Mouse (Mus musculus): Measurements from ENCODE around the gene 4921504E06Rik. TPM values are rescaled to one million over a fixed set of nuclear protein-coding genes. Genes with fewer than 3 reads are reported as not detected.

4921504E06Rik gene
- total RNA-seq, 2 experiments from 2014 or later = not detected

DNA sequence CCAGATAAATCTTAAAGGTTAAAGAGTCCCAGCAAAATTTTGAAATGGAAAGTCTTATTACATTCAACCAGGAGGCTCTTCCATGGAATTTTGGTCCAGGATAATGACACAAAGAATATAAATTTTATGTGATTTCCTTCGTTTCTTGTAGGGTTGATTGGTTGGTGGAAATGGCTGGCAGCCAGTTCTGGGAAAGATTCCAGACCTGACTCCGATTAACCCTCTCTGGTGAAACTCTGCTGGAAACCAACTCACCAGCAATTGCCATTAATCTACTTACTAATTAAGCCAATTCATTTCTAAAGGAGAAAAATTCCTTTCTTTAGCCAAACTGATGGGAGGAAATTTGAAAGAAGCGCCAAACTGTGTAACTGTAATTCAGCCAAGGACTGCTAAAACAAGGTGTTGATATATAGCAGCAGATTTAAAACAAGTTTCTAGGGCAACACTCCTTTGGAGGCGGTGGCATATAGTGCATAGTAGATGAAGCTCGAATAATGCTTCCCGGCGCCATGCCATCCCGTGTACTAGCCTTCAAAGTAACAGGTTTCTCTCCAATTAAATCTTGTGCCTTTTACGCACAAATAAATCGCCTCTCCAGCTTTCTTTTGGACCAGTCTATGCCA, 97.7 kb downstream of the 4921504E06Rik start:
- no peak for DNase-seq (ENCODE audit: low spot score in 2 of 2)
- no peak overlapping the region for H3K4me3 ChIP-seq
- no peak for TF ChIP-seq CTCF (conservative IDR thresholded peaks at IDR 0.05)
- no peak overlapping the region for H3K27ac ChIP-seq

DNA sequence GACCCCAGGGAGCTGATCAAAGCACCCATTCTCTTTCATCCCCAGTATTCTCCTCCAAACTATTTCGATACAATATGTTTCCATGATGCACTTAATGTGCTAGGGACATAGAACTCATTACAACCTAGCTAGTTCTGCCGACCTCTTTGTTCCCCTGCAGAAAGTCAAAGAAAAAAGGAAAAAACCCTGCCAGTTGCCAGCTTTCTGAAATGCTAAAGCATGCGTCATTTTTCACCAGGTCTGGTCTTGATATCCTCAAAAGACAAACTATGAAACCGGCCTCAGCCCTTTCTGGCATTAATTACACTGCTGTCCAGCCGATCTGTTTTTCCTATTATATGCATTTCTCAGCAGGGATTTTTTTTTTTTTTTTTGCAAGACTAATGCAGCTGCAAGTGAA, 98.5 kb downstream of the 4921504E06Rik start:
- no peak for TF ChIP-seq CTCF (conservative IDR thresholded peaks at IDR 0.05)
- no peak for DNase-seq (ENCODE audit: low spot score in 2 of 2)
- Histone ChIP-seq H3K27ac (no peak overlapping the region), H3K4me3 (no peak overlapping the region)

DNA sequence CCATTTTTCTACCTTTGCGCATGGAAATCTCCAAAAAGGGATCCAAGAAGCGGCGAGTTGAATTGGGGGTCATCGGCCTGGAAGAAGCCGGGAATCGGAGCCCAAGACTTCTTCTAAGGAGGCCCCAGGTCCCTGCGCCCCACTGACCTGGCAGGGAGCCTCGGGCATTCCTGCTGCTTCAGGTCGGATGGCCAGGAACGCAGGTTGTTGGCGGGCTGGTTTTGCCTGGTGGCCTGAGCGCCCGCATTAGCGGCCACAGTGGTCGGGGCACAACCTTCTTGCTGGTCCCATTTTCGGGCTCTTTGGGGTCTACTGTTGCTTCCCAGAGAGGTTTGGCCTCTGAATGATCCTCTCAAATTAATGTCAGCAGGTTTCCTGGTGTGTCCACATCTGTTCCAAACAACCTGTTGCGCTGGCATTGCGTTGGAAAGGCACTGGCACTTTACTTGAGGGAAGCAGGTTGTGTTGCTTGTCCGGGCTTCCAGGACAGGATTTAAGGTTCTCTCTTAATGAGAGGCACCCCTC, 101.1 kb downstream of the 4921504E06Rik start:
- DNase-seq (ENCODE audit: low spot score in 2 of 2) = no peak
- Histone ChIP-seq H3K27ac (no peak overlapping the region), H3K4me3 (no peak overlapping the region)
- TF ChIP-seq CTCF (conservative IDR thresholded peaks at IDR 0.05) = no peak

DNA sequence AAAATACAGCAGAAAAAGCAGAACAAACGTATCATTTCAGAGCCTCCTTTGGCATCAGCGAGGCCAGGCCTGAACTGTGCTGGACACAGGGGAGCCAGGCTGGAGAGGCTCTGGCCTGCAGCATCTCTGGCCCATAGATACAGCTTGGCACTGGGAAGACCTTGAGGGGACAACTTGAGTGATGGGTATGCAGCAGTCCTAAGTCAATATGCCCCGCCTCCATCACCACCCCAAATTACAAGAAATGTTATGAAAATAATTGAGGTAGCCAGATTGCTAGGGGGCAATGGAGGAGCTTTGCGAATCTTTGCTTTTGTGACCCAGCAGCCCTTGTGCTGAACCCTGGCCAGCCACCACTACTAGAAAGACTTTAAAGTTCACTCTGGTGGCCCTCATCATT, 104.4 kb downstream of the 4921504E06Rik start:
- TF ChIP-seq CTCF (conservative IDR thresholded peaks at IDR 0.05) = no peak
- no peak for DNase-seq (ENCODE audit: low spot score in 2 of 2)
- no peak overlapping the region for H3K27ac ChIP-seq
- no peak overlapping the region for H3K4me3 ChIP-seq

DNA sequence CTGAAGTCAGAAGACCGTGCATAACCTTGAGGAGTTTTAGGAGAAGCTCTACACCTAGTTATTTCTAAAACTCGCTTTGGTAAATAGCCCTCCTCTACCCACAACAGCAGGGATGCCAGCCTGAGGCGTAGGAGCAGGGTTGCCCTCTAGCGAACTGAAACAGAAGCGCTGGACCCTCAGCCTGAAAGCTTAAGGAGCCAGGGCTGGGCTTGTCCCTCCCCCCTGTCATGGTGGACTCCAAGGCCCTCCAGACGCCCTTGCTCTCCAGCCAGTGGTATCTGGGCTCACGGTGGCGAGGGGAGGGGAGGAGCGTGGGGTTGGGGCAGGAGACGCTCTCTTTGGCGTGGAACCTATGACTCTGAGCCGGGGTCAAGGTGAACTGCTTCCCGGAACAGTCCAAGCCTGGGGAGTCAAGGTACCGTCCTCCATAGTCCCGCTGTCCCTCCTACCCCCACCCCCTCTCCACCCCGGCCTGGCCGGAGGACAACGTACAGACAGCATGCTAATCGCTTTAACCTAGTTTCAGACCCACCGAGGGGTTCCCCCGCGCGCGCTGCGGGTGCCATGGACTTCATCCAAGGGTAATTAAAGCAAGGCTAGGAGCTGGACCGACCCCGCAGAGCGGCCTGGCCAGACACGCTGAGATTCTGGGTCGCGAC, 105.5 kb downstream of the 4921504E06Rik start:
- peak; percentile 72 for TF ChIP-seq CTCF (conservative IDR thresholded peaks at IDR 0.05)
- H3K27ac ChIP-seq = no peak overlapping the region
- H3K4me3 ChIP-seq = peak overlapping the region; percentile 36; the same call in 1 of the 2 replicates
- DNase-seq (ENCODE audit: low spot score in 2 of 2) = no peak

DNA sequence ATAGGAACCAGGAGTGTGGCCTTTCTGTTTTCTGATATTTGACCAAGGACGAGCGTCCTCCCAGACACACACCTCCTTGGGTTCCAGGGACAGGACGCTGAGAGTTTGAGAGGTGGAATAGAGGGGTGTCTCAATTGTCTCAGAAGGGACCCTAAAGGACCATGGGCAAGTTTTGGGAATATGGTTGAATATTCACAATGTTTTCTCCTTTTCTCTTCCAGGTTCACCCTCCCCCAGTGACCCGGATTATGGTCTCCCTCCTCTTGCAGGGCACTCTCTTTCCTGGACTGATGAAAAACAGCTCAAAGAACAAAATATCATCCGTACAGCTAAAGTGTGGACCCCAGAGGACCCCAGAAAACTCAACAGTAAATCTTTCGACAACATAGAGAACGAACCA, 107.0 kb downstream of the 4921504E06Rik start:
- DNase-seq (ENCODE audit: low spot score in 2 of 2) = no peak
- no peak overlapping the region for H3K27ac ChIP-seq
- no peak for TF ChIP-seq CTCF (conservative IDR thresholded peaks at IDR 0.05)
- no peak overlapping the region for H3K4me3 ChIP-seq

DNA sequence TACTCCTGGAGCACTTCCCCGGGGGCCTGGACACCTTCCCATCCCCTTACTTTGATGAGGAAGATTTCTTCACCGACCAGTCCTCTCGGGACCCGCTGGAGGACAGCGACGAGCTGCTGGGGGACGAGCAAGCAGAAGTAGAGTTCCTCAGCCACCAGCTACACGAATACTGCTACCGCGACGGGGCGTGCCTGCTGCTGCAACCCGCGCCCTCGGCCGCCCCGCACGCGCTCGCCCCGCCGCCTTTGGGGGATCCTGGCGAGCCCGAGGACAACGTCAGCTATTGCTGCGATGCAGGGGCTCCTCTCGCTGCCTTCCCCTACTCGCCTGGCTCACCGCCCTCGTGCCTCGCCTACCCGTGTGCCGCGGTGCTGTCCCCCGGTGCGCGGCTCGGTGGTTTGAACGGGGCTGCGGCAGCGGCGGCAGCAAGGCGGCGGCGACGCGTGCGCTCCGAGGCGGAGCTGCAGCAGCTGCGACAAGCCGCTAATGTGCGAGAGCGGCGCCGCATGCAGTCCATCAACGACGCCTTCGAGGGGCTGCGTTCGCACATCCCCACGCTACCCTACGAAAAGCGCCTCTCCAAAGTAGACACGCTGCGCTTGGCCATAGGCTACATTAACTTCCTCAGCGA, 107.7 kb downstream of the 4921504E06Rik start:
- TF ChIP-seq CTCF (conservative IDR thresholded peaks at IDR 0.05) = no peak
- DNase-seq (ENCODE audit: low spot score in 2 of 2) = no peak
- H3K4me3 ChIP-seq = peak overlapping the region; percentile 1; the same call in 1 of the 2 replicates
- no peak overlapping the region for H3K27ac ChIP-seq

DNA sequence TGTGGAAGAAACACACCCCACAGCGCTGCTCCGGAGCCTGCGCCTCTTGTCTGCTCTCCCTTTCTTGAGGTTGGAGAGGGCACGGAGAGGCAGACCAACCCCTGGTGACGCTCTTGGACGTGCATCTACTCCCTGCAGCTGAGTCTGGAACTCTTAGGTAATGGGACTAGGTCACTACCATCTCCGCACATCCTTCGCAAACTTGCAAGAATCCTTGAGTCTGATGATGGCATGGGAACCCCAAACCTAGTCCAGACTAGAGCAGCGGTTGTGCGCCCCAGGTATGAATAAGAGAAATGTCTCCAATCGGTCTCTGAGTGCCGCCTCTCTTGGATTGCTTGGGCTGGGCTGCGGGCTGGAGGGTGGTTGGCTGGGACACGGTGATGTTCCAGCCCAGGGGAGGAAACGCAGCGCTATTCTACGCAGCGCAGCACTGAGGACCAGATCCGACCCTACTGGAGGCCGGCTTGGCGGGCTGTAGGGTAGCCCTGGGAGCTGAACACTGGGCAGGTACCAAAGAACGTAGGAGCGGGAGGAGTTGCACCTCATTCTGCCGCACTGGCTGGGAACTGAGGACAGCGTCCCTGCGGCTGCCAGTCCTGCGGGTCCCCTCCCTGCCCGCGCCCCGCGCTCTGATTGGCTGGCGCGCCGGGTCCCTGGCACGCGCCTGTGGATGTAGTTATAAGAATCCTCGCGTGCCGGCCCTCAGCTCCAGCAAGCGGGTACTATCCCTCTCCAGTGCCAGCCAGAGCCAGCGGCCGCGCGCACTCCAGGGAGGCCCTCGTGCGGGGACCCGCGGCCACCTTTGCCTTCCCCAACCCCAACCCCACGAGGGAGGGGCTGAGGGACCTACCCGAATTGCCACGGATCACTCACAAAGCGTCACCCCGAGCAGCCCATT, 108.5 kb downstream of the 4921504E06Rik start, which contains the start of gene Ptf1a:
Ptf1a (plus strand) TSS at position 733 of the 901 bp plus-strand sequence.
- TF ChIP-seq CTCF (conservative IDR thresholded peaks at IDR 0.05) = no peak
- no peak within 1 kb of the TSS for H3K27ac ChIP-seq
- H3K4me3 ChIP-seq = peak within 1 kb of the TSS; percentile 15; the same call in 1 of the 2 replicates
- DNase-seq (ENCODE audit: low spot score in 2 of 2) = no peak

DNA sequence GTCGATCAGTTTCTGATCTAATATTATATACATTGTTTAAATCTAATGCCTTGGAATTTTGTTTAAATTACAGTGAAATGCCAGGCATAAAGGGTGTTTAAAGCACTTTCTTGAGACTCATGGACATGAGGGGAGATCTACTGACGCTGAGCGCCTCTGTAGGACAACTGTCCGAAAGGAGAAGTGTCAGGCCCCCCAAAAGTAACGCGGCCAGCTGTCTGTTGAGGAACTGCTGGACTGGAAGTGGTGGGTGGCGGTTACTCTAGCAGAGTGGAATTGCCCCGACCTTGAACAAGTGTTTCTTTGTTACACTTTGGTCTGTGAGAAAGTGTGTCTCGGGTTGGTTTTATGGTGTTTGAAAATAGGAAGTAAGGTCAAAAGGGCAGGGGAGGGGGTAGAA, 109.4 kb downstream of the 4921504E06Rik start:
- Histone ChIP-seq H3K4me3 (no peak overlapping the region), H3K27ac (no peak overlapping the region)
- no peak for TF ChIP-seq CTCF (conservative IDR thresholded peaks at IDR 0.05)
- DNase-seq (ENCODE audit: low spot score in 2 of 2) = no peak

DNA sequence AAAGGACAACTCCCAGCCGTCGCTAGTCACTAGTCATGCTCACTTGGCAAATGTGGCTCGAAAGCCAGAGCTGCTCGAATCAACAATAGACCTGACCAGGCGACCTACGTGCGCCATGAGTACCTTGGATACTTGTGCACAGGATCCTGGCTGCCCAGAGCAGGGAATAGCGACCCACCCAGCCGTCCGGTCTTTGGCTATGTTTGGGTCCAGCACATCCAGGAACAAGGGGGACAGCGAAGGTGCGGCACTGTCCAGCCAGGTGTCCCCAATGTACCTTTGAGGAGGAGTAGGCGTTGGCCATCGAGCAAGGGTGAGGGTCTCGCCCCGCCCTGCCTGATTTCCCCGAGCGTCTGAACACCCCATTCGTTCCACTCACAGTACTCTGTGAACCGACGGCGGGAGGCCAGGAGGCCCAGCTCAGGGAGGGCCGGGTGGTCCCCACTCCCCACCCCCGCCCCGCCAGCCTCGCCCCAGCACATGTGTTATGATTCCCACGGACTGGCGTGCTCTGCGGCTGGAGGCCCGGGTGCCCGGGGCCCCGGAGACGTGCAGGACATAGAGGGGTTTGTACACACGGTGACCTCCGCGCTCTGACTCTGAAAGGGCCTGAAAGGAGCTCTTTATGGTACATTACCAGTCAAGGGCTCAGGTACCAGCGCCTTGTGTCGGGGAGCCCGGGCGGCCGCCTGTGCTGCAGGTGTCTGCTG, 121.9 kb downstream of the 4921504E06Rik start:
- H3K4me3 ChIP-seq = no peak overlapping the region
- TF ChIP-seq CTCF (conservative IDR thresholded peaks at IDR 0.05) = no peak
- DNase-seq (ENCODE audit: low spot score in 2 of 2) = no peak
- no peak overlapping the region for H3K27ac ChIP-seq

DNA sequence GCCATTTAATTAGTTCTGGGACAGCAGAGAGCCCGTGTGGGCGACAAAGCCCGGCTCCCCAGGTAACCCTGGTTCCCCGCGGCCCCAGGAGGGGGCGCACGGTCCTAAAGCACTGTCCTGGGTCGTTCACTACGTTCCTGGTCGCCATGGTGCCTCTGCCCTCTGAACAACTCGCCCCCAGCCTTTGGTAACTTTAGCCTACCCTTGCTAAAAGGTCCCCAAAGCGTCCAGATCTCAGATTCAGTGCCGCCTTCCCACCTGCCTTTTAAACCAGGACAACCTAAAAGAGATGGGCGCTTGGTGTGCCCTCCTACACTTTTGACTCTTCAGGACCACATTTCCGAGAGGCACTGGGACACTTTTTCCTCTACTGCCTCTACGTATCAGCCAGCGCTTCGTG, 122.5 kb downstream of the 4921504E06Rik start:
- Histone ChIP-seq H3K27ac (no peak overlapping the region), H3K4me3 (no peak overlapping the region)
- TF ChIP-seq CTCF (conservative IDR thresholded peaks at IDR 0.05) = peak; percentile 59
- DNase-seq (ENCODE audit: low spot score in 2 of 2) = no peak

DNA sequence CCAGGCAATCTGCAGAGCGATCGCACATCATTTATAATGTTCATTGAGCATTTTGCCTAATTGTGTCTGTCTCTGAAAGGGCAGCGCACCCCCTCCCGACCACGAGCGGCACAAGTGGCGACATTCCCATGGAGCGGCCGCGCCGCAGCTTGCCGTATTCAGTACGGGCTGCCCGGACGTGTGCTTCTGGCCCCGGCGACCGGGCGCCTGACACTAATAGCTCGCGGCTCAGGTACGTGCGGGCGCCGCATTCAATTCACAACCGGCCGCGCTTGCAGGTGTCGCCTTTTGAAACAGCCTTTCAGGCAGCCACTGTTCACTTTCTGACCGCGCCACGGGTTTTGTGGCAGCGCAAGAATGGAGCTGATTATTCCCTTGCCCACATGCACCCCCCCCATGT, 123.0 kb downstream of the 4921504E06Rik start:
- no peak for TF ChIP-seq CTCF (conservative IDR thresholded peaks at IDR 0.05)
- Histone ChIP-seq H3K27ac (no peak overlapping the region), H3K4me3 (peak overlapping the region; percentile 13; the same call in 1 of the 2 replicates)
- DNase-seq (ENCODE audit: low spot score in 2 of 2) = no peak

All from layer of hippocampus, adult 2 months (tissue).